Mouse (Mus musculus): ENCODE data around the gene Cd109. TPM values are rescaled to one million over a fixed set of nuclear protein-coding genes. Genes with fewer than 3 reads are reported as not detected.

Cd109 gene
- 9.2 and 9.4 TPM in 2 replicates for polyA plus RNA-seq (2012; rRNA removed)
- polyA plus RNA-seq (2014; fragmentation: Nextera tagmentation; extraction: Ambion mirVana), result 15.9 and 18.0 TPM in 2 replicates

DNA sequence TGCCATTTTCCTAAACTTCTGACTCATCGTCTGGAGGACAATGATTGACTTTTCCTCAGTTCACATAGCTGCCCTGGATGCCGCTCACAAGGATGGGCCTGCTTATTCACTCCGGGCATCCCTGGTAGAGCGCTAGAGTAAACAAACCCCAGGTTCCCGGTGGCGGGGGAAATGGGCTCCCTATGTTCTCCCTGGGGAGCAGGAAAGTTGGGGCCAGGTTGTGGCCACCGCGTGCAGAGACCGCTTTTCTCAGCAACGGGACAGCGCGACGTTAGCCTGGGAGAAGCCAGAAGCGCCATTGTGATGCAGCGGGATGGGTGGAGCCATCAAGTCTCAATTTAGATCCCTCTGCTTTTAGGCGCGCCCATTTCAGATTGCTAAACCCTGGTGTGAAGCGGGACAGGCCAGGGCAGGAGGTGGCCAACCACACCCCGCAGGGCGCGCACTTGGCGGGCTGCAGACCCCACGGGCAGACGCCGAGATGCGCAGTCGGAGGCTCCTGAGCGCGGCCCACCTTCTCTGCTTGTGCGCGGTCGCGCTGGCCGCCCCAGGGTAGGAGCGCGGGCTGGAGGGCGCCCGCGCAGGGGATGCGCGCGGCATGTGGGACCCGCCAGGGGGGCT is at the start of gene Cd109:
Gene Cd109 (plus strand): TSS at position 146 of the 621 bp plus-strand sequence.
- Histone ChIP-seq H3K9ac (ENCODE audit: low read depth, low read length, severe bottlenecking) (peak within 1 kb of the TSS; percentile 75), H3K4me3 (replicated peaks; ENCODE audit: low read length) (peak within 1 kb of the TSS; percentile 63), H3K27me3 (ENCODE audit: control insufficient read depth, insufficient read depth, low read length) (no peaks in the 10 kb centered on the region), H3K9me3 (ENCODE audit: control insufficient read depth, low read length) (no peaks in the 10 kb centered on the region), H3K4me1 (ENCODE audit: control insufficient read depth, insufficient read depth, low read length) (peaks cover 18% of the 10 kb centered on the region), H3K4me2 (replicated peaks; ENCODE audit: low read depth, low read length, severe bottlenecking) (peak within 1 kb of the TSS; percentile 93), H3K36me3 (ENCODE audit: control insufficient read depth, insufficient read depth, low read length) (no peaks in the 10 kb centered on the region), H3K27ac (replicated peaks; ENCODE audit: low read depth, low read length) (0 out of 2 replicates have a peak within 1 kb of the TSS, but pooled peaks have one; percentile 33)
- peak; percentile 61 for ATAC-seq (ENCODE audit: low FRiP score, low read depth)
- under 1% methylated on average over 43 of the region's 43 CpGs for WGBS
- 0 out of 2 replicates have a peak, but pooled peaks have one; percentile 14 for TF ChIP-seq POLR2A (IDR thresholded peaks at IDR 0.05; ENCODE audit: borderline replicate concordance, extremely low read depth, insufficient read depth, insufficient read length)
- peak; percentile 62 for DNase-seq (ENCODE audit: low spot score)

DNA sequence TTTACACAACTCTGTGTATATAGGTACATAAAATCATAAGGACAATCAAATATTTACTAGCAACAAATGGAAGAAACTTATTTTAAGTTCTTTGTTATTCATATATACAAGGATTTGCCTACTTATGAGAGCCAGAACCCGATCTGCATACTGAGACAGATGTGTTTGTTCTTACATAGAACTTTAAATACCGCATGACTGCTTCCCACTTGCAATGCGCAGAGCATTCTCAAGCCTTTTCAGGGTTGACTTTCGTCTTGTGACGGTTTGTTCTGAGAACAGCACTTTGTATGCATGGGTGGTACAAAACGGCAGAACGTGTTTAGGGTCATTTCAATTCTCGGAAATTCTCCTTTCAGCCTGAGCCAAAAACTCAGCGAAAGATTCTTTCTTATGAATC is 45.4 kb upstream of the Cd109 start:
- DNase-seq (ENCODE audit: low spot score) (no peak), ATAC-seq (ENCODE audit: low FRiP score, low read depth) (no peak)
- H3K27ac ChIP-seq (replicated peaks; ENCODE audit: low read depth, low read length), result no peak overlapping the region
- H3K4me1 ChIP-seq (ENCODE audit: control insufficient read depth, insufficient read depth, low read length), result no peaks in the 10 kb centered on the region
- H3K9ac ChIP-seq (ENCODE audit: low read depth, low read length, severe bottlenecking), result no peak overlapping the region
- H3K4me3 ChIP-seq (replicated peaks; ENCODE audit: low read length), result no peak overlapping the region
- H3K4me2 ChIP-seq (replicated peaks; ENCODE audit: low read depth, low read length, severe bottlenecking), result no peak overlapping the region
- H3K36me3 ChIP-seq (ENCODE audit: control insufficient read depth, insufficient read depth, low read length), result peaks cover 22% of the 10 kb centered on the region
- no peaks in the 10 kb centered on the region for H3K27me3 ChIP-seq (ENCODE audit: control insufficient read depth, insufficient read depth, low read length)
- no peak for TF ChIP-seq POLR2A (IDR thresholded peaks at IDR 0.05; ENCODE audit: borderline replicate concordance, extremely low read depth, insufficient read depth, insufficient read length)
- no peaks in the 10 kb centered on the region for H3K9me3 ChIP-seq (ENCODE audit: control insufficient read depth, low read length)
- WGBS, result 95% methylated on average over 9 of the region's 9 CpGs

DNA sequence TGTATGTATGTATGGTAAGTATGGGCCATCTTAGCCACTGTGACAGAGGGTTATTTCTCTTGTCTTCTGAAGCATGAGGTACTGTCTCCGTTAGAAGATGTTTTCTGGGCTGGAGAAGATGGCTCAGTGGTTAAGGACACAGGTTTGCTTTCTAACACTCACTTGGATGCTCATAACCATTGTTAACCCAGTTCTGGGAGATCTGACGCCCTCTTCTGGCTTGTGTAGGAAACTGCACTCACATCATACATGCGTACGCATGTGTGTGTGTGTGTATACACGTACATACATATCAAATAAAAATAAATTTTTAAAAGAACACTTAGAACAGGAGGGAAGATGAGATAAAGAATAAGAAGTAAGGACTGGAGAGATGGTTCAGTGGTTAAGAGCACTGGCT is 38.9 kb upstream of the Cd109 start:
- no peaks in the 10 kb centered on the region for H3K4me1 ChIP-seq (ENCODE audit: control insufficient read depth, insufficient read depth, low read length)
- no peak overlapping the region for H3K9ac ChIP-seq (ENCODE audit: low read depth, low read length, severe bottlenecking)
- H3K36me3 ChIP-seq (ENCODE audit: control insufficient read depth, insufficient read depth, low read length), result peaks cover 29% of the 10 kb centered on the region
- 90% methylated on average over 5 of the region's 5 CpGs for WGBS
- H3K4me3 ChIP-seq (replicated peaks; ENCODE audit: low read length), result no peak overlapping the region
- no peaks in the 10 kb centered on the region for H3K27me3 ChIP-seq (ENCODE audit: control insufficient read depth, insufficient read depth, low read length)
- no peak for TF ChIP-seq POLR2A (IDR thresholded peaks at IDR 0.05; ENCODE audit: borderline replicate concordance, extremely low read depth, insufficient read depth, insufficient read length)
- ATAC-seq (ENCODE audit: low FRiP score, low read depth), result no peak
- no peak overlapping the region for H3K4me2 ChIP-seq (replicated peaks; ENCODE audit: low read depth, low read length, severe bottlenecking)
- no peaks in the 10 kb centered on the region for H3K9me3 ChIP-seq (ENCODE audit: control insufficient read depth, low read length)
- DNase-seq (ENCODE audit: low spot score), result no peak
- H3K27ac ChIP-seq (replicated peaks; ENCODE audit: low read depth, low read length), result no peak overlapping the region

DNA sequence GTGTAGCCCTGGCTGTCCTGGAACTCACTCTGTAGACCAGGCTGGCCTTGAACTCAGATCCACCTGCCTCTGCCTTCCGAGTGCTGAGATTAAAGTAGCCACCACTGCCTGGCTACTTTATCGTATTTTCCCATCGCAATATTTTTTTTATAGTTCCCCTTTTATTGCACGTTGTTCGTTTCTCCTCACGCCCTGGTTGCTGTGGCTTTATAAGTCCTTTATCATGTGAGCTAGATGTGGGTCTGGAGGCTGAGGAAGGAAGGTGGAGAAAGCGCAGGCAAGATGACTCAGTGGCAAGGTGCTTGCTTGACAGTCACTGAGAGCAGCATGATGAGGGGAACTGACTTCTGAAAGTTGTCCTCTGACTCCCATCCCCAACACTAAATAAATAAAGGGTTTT is 36.5 kb upstream of the Cd109 start:
- TF ChIP-seq POLR2A (IDR thresholded peaks at IDR 0.05; ENCODE audit: borderline replicate concordance, extremely low read depth, insufficient read depth, insufficient read length), result no peak
- H3K9me3 ChIP-seq (ENCODE audit: control insufficient read depth, low read length), result no peaks in the 10 kb centered on the region
- no peaks in the 10 kb centered on the region for H3K4me1 ChIP-seq (ENCODE audit: control insufficient read depth, insufficient read depth, low read length)
- H3K9ac ChIP-seq (ENCODE audit: low read depth, low read length, severe bottlenecking), result no peak overlapping the region
- ATAC-seq (ENCODE audit: low FRiP score, low read depth) (no peak), DNase-seq (ENCODE audit: low spot score) (no peak)
- no peak overlapping the region for H3K4me2 ChIP-seq (replicated peaks; ENCODE audit: low read depth, low read length, severe bottlenecking)
- peaks cover 28% of the 10 kb centered on the region for H3K36me3 ChIP-seq (ENCODE audit: control insufficient read depth, insufficient read depth, low read length)
- H3K27me3 ChIP-seq (ENCODE audit: control insufficient read depth, insufficient read depth, low read length), result no peaks in the 10 kb centered on the region
- no peak overlapping the region for H3K4me3 ChIP-seq (replicated peaks; ENCODE audit: low read length)
- 71% methylated on average over 7 of the region's 7 CpGs for WGBS
- H3K27ac ChIP-seq (replicated peaks; ENCODE audit: low read depth, low read length), result no peak overlapping the region

DNA sequence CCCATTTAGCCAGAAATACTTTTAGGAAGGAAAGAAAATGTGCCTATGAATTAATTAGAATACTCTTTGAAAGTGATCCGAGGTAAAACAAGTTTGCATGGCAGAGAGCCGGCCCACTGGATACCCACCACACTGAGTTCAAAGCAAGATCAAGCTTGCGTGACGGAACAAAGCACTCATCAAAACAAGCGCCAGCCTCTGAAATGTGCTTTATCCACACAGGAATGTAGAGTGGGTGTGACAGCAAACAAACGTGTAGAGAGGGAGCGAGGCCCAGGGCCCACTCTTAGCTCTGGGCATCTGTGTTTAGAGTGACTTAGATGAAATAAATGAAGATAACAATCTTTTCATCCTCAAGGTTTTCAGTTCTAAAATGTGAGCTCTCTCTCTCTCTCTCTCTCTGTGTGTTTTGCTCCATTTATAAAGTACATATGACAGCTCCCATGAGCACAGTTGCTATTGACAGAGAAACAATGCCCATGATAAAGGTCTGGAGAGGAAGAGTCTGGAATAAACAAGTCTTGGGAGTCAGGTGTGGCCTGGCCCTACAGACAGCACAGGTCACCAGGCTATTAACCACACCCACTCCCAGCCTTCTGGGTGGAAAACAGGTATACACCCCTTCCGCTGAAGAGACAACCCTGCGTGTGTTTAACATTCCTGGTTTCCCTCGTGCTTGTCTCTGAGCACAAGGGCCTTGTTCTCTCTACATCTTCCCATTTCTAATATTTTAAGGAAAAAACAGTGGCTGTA is 35.5 kb upstream of the Cd109 start:
- no peak for ATAC-seq (ENCODE audit: low FRiP score, low read depth)
- H3K9ac ChIP-seq (ENCODE audit: low read depth, low read length, severe bottlenecking), result no peak overlapping the region
- no peak overlapping the region for H3K27ac ChIP-seq (replicated peaks; ENCODE audit: low read depth, low read length)
- no peak overlapping the region for H3K4me2 ChIP-seq (replicated peaks; ENCODE audit: low read depth, low read length, severe bottlenecking)
- no peaks in the 10 kb centered on the region for H3K4me1 ChIP-seq (ENCODE audit: control insufficient read depth, insufficient read depth, low read length)
- no peaks in the 10 kb centered on the region for H3K9me3 ChIP-seq (ENCODE audit: control insufficient read depth, low read length)
- H3K4me3 ChIP-seq (replicated peaks; ENCODE audit: low read length), result no peak overlapping the region
- DNase-seq (ENCODE audit: low spot score), result no peak
- H3K27me3 ChIP-seq (ENCODE audit: control insufficient read depth, insufficient read depth, low read length), result no peaks in the 10 kb centered on the region
- peaks cover 25% of the 10 kb centered on the region for H3K36me3 ChIP-seq (ENCODE audit: control insufficient read depth, insufficient read depth, low read length)
- TF ChIP-seq POLR2A (IDR thresholded peaks at IDR 0.05; ENCODE audit: borderline replicate concordance, extremely low read depth, insufficient read depth, insufficient read length), result no peak
- 62% methylated on average over 10 of the region's 10 CpGs for WGBS

Data from limb, embryonic 14.5 days (tissue).